Mouse (Mus musculus): ENCODE measurements around the gene Slc26a10. TPM values are rescaled to one million over a fixed set of nuclear protein-coding genes. Genes with fewer than 3 reads are reported as not detected.
"Not testable (repeated sequence)": the region's sequence is repeated elsewhere in the genome, so short reads cannot be mapped to it uniquely, and the experiment has no call there.

Slc26a10 gene
- polyA plus RNA-seq, 1 experiment: not detected

- H3K27ac ChIP-seq (ENCODE audit: insufficient read depth, low read depth, low read length): no peak overlapping the region
- H3K4me3 ChIP-seq (ENCODE audit: insufficient read depth, low read depth, low read length): no peak overlapping the region
- TF ChIP-seq CTCF (IDR thresholded peaks at IDR 0.05; ENCODE audit: insufficient read depth, low read depth, low read length) (no peak), POLR2A (IDR thresholded peaks at IDR 0.05; ENCODE audit: insufficient read depth, low read depth, low read length) (no peak)
- 86% methylated on average over 4 of the region's 4 CpGs for WGBS
- H3K4me1 ChIP-seq (ENCODE audit: control insufficient read depth, insufficient read depth, low read length): peaks cover 19% of the 10 kb centered on the region
Measured at GRCm38 (mm10) chr10:127164190-127164589, 16.3 kb downstream of the Slc26a10 start.

GRCm38 (mm10) chr10:127162771-127163261 is 17.6 kb downstream of the Slc26a10 start:
- H3K4me3 ChIP-seq (ENCODE audit: insufficient read depth, low read depth, low read length); H3K27ac ChIP-seq (ENCODE audit: insufficient read depth, low read depth, low read length): not testable (repeated sequence)
- peaks cover 18% of the 10 kb centered on the region for H3K4me1 ChIP-seq (ENCODE audit: control insufficient read depth, insufficient read depth, low read length)
- 50% methylated on average over 7 of the region's 7 CpGs for WGBS

GRCm38 (mm10) chr10:127160728-127161127 is 19.7 kb downstream of the Slc26a10 start:
- H3K27ac ChIP-seq (ENCODE audit: insufficient read depth, low read depth, low read length): no peak overlapping the region
- WGBS: 72% methylated on average over 3 of the region's 3 CpGs
- no peak overlapping the region for H3K4me3 ChIP-seq (ENCODE audit: insufficient read depth, low read depth, low read length)
- no peak for TF ChIP-seq CTCF (IDR thresholded peaks at IDR 0.05; ENCODE audit: insufficient read depth, low read depth, low read length)
- TF ChIP-seq POLR2A (IDR thresholded peaks at IDR 0.05; ENCODE audit: insufficient read depth, low read depth, low read length): no peak
- H3K4me1 ChIP-seq (ENCODE audit: control insufficient read depth, insufficient read depth, low read length): peaks cover 8% of the 10 kb centered on the region

GRCm38 (mm10) chr10:127160081-127160480 is 20.4 kb downstream of the Slc26a10 start:
- no peak overlapping the region for H3K27ac ChIP-seq (ENCODE audit: insufficient read depth, low read depth, low read length)
- no peak for TF ChIP-seq CTCF (IDR thresholded peaks at IDR 0.05; ENCODE audit: insufficient read depth, low read depth, low read length)
- TF ChIP-seq POLR2A (IDR thresholded peaks at IDR 0.05; ENCODE audit: insufficient read depth, low read depth, low read length): no peak
- WGBS: 72% methylated on average over 9 of the region's 9 CpGs

GRCm38 (mm10) chr10:127158471-127158870 is 22.0 kb downstream of the Slc26a10 start:
- TF ChIP-seq CTCF (IDR thresholded peaks at IDR 0.05; ENCODE audit: insufficient read depth, low read depth, low read length): no peak
- TF ChIP-seq POLR2A (IDR thresholded peaks at IDR 0.05; ENCODE audit: insufficient read depth, low read depth, low read length): no peak
- no peak overlapping the region for H3K4me3 ChIP-seq (ENCODE audit: insufficient read depth, low read depth, low read length)
- WGBS: 84% methylated on average over 3 of the region's 3 CpGs
- no peak overlapping the region for H3K27ac ChIP-seq (ENCODE audit: insufficient read depth, low read depth, low read length)
- H3K4me1 ChIP-seq (ENCODE audit: control insufficient read depth, insufficient read depth, low read length): peaks cover 5% of the 10 kb centered on the region; the same call in 1 of the 2 replicates

More at GRCm38 (mm10) chr10:127160081-127160480, 20.4 kb downstream of the Slc26a10 start:
- peaks cover 8% of the 10 kb centered on the region for H3K4me1 ChIP-seq (ENCODE audit: control insufficient read depth, insufficient read depth, low read length)
- H3K4me3 ChIP-seq (ENCODE audit: insufficient read depth, low read depth, low read length): no peak overlapping the region

- no peaks in the 10 kb centered on the region; the same call in 1 of the 2 replicates for H3K4me1 ChIP-seq (ENCODE audit: control insufficient read depth, insufficient read depth, low read length)
- H3K27ac ChIP-seq (ENCODE audit: insufficient read depth, low read depth, low read length): no peak overlapping the region
- WGBS: 52% methylated on average over 1 of the region's 1 CpGs
- no peak for TF ChIP-seq CTCF (IDR thresholded peaks at IDR 0.05; ENCODE audit: insufficient read depth, low read depth, low read length)
- TF ChIP-seq POLR2A (IDR thresholded peaks at IDR 0.05; ENCODE audit: insufficient read depth, low read depth, low read length): no peak
- no peak overlapping the region for H3K4me3 ChIP-seq (ENCODE audit: insufficient read depth, low read depth, low read length)
Measured at GRCm38 (mm10) chr10:127156511-127156910, 23.9 kb downstream of the Slc26a10 start.

- TF ChIP-seq POLR2A (IDR thresholded peaks at IDR 0.05; ENCODE audit: insufficient read depth, low read depth, low read length) (no peak), CTCF (IDR thresholded peaks at IDR 0.05; ENCODE audit: insufficient read depth, low read depth, low read length) (no peak)
- Histone ChIP-seq H3K4me1 (ENCODE audit: control insufficient read depth, insufficient read depth, low read length) (no peaks in the 10 kb centered on the region; the same call in 1 of the 2 replicates), H3K4me3 (ENCODE audit: insufficient read depth, low read depth, low read length) (no peak overlapping the region), H3K27ac (ENCODE audit: insufficient read depth, low read depth, low read length) (no peak overlapping the region)
- 98% methylated on average over 1 of the region's 1 CpGs for WGBS
Measured at GRCm38 (mm10) chr10:127156089-127156488, 24.4 kb downstream of the Slc26a10 start.

- Histone ChIP-seq H3K27ac (ENCODE audit: insufficient read depth, low read depth, low read length) (no peak overlapping the region), H3K4me3 (ENCODE audit: insufficient read depth, low read depth, low read length) (no peak overlapping the region), H3K4me1 (ENCODE audit: control insufficient read depth, insufficient read depth, low read length) (peaks cover 4% of the 10 kb centered on the region; the same call in 1 of the 2 replicates)
- TF ChIP-seq CTCF (IDR thresholded peaks at IDR 0.05; ENCODE audit: insufficient read depth, low read depth, low read length) (no peak), POLR2A (IDR thresholded peaks at IDR 0.05; ENCODE audit: insufficient read depth, low read depth, low read length) (no peak)
- WGBS: 93% methylated on average over 5 of the region's 5 CpGs
Measured at GRCm38 (mm10) chr10:127154652-127155051, 25.8 kb downstream of the Slc26a10 start.

GRCm38 (mm10) chr10:127154241-127154640 is 26.2 kb downstream of the Slc26a10 start:
- WGBS: 98% methylated on average over 2 of the region's 2 CpGs

GRCm38 (mm10) chr10:127153323-127153722 is 27.1 kb downstream of the Slc26a10 start:
- 97% methylated on average over 7 of the region's 7 CpGs for WGBS
- Histone ChIP-seq H3K27ac (ENCODE audit: insufficient read depth, low read depth, low read length) (no peak overlapping the region), H3K4me3 (ENCODE audit: insufficient read depth, low read depth, low read length) (no peak overlapping the region), H3K4me1 (ENCODE audit: control insufficient read depth, insufficient read depth, low read length) (peaks cover 4% of the 10 kb centered on the region; the same call in 1 of the 2 replicates)
- TF ChIP-seq CTCF (IDR thresholded peaks at IDR 0.05; ENCODE audit: insufficient read depth, low read depth, low read length): no peak
- TF ChIP-seq POLR2A (IDR thresholded peaks at IDR 0.05; ENCODE audit: insufficient read depth, low read depth, low read length): no peak

More at GRCm38 (mm10) chr10:127154241-127154640, 26.2 kb downstream of the Slc26a10 start:
- TF ChIP-seq POLR2A (IDR thresholded peaks at IDR 0.05; ENCODE audit: insufficient read depth, low read depth, low read length) (no peak), CTCF (IDR thresholded peaks at IDR 0.05; ENCODE audit: insufficient read depth, low read depth, low read length) (no peak)
- Histone ChIP-seq H3K27ac (ENCODE audit: insufficient read depth, low read depth, low read length) (no peak overlapping the region), H3K4me1 (ENCODE audit: control insufficient read depth, insufficient read depth, low read length) (peaks cover 4% of the 10 kb centered on the region; the same call in 1 of the 2 replicates), H3K4me3 (ENCODE audit: insufficient read depth, low read depth, low read length) (no peak overlapping the region)

- H3K27ac ChIP-seq (ENCODE audit: insufficient read depth, low read depth, low read length): not testable (repeated sequence)
- WGBS: 87% methylated on average over 10 of the region's 10 CpGs
Measured at GRCm38 (mm10) chr10:127152556-127152955, 27.9 kb downstream of the Slc26a10 start.

GRCm38 (mm10) chr10:127151233-127151632 is 29.2 kb downstream of the Slc26a10 start:
- not testable (repeated sequence) for H3K4me1 ChIP-seq (ENCODE audit: control insufficient read depth, insufficient read depth, low read length); H3K4me3 ChIP-seq (ENCODE audit: insufficient read depth, low read depth, low read length); H3K27ac ChIP-seq (ENCODE audit: insufficient read depth, low read depth, low read length)
- 98% methylated on average over 3 of the region's 3 CpGs for WGBS

More at GRCm38 (mm10) chr10:127152556-127152955, 27.9 kb downstream of the Slc26a10 start:
- not testable (repeated sequence) for H3K4me1 ChIP-seq (ENCODE audit: control insufficient read depth, insufficient read depth, low read length); H3K4me3 ChIP-seq (ENCODE audit: insufficient read depth, low read depth, low read length)

Data from olfactory bulb, adult 2 months (tissue).